Mouse (Mus musculus): Measurements from ENCODE around the gene Cygb. TPM values are rescaled to one million over a fixed set of nuclear protein-coding genes. Genes with fewer than 3 reads are reported as not detected.

The Cygb gene
- total and polyA plus RNA-seq, 3 experiments = not detected

GRCm38 (mm10) chr11:116626299-116627071 lies 27.6 kb downstream of the Cygb start, which contains the start of gene Rhbdf2:
Gene Rhbdf2, minus strand, starts transcription at chr11:116627019.
- Histone ChIP-seq H3K27me3 (replicated peaks) (no peaks in the 10 kb centered on the region), H3K4me1 (ENCODE audit: control insufficient read depth in 1 of 2, insufficient read depth in 2 of 2) (peaks cover 29 to 63% of the 10 kb centered on the region in 2 experiments), H3K4me3 (replicated peaks in 1 of 3; ENCODE audit: low read depth in 2 of 3, low read length in 2 of 3, poor library complexity in 1 of 3) (no peak within 1 kb of the TSS), H3K27ac (ENCODE audit: insufficient read depth, low read depth) (no peak within 1 kb of the TSS; the same call in 1 of the 2 replicates), H3K9ac (ENCODE audit: insufficient read depth, low read depth) (no peak within 1 kb of the TSS), H3K79me2 (replicated peaks; ENCODE audit: control insufficient read depth, extremely low read depth, insufficient read depth, poor library complexity, severe bottlenecking) (no peaks in the 10 kb centered on the region), H3K9me3 (replicated peaks; ENCODE audit: low read length) (no peaks in the 10 kb centered on the region), H3K4me2 (ENCODE audit: insufficient read depth, low read depth, poor library complexity, severe bottlenecking) (no peak within 1 kb of the TSS), H3K36me3 (replicated peaks in 1 of 2; ENCODE audit: control insufficient read depth in 1 of 2, insufficient read depth in 1 of 2, low read length in 1 of 2) (no peaks in the 10 kb centered on the region)
- in situ Hi-C loops (cut with MboI; ENCODE audit: low pct_ligation_motif_present, low pct_unique_long_range_greater_than_20kb, low sequenced_read_pairs) = no loop called here
- no peak for DNase-seq (ENCODE audit: extremely low read depth)
- TF ChIP-seq MXI1 (IDR thresholded peaks at IDR 0.05; ENCODE audit: low read depth, low read length) (no peak), TCF12 (IDR thresholded peaks at IDR 0.05; ENCODE audit: low read depth, low read length) (no peak), TBP (conservative IDR thresholded peaks at IDR 0.05; ENCODE audit: low read depth, low read length) (no peak), IRF4 (IDR thresholded peaks at IDR 0.05; ENCODE audit: low read depth, low read length) (no peak), UBTF (IDR thresholded peaks at IDR 0.05; ENCODE audit: low read depth, low read length) (no peak), ZNF384 (IDR thresholded peaks at IDR 0.05; ENCODE audit: low read depth, low read length) (no peak), ELF1 (IDR thresholded peaks at IDR 0.05; ENCODE audit: low read depth, low read length) (no peak), CHD2 (IDR thresholded peaks at IDR 0.05; ENCODE audit: low read length) (no peak), POLR2AphosphoS2 (IDR thresholded peaks at IDR 0.05; ENCODE audit: low read depth, low read length) (no peak), MYC (IDR thresholded peaks at IDR 0.05; ENCODE audit: low read depth, low read length) (no peak), NRF1 (IDR thresholded peaks at IDR 0.05; ENCODE audit: low read depth, low read length) (no peak), MAX (IDR thresholded peaks at IDR 0.05; ENCODE audit: low read length) (no peak), POLR2A (IDR thresholded peaks at IDR 0.05; ENCODE audit: low read depth, low read length) (no peak), JUND (conservative IDR thresholded peaks at IDR 0.05; ENCODE audit: low read depth, low read length) (no peak), USF2 (conservative IDR thresholded peaks at IDR 0.05; ENCODE audit: low read depth, low read length) (no peak), BHLHE40 (IDR thresholded peaks at IDR 0.05; ENCODE audit: low read depth, low read length) (no peak), EP300 (IDR thresholded peaks at IDR 0.05; ENCODE audit: low read length) (no peak), USF1 (IDR thresholded peaks at IDR 0.05; ENCODE audit: low read depth, low read length) (no peak)
- dilution Hi-C loops (cut with MboI; ENCODE audit: extremely low pct_ligation_motif_present, extremely low pct_unique_long_range_greater_than_20kb, low sequenced_read_pairs) = no loop called here

- H3K36me3 ChIP-seq (replicated peaks in 1 of 2; ENCODE audit: control insufficient read depth in 1 of 2, insufficient read depth in 1 of 2, low read length in 1 of 2) = no peaks in the 10 kb centered on the region
- DNase-seq (ENCODE audit: extremely low read depth) = peak; percentile 96
- H3K9me3 ChIP-seq (replicated peaks; ENCODE audit: low read length) = no peaks in the 10 kb centered on the region
- peak overlapping the region; percentile 92 for H3K27ac ChIP-seq (ENCODE audit: insufficient read depth, low read depth)
- dilution Hi-C loops (cut with MboI; ENCODE audit: extremely low pct_ligation_motif_present, extremely low pct_unique_long_range_greater_than_20kb, low sequenced_read_pairs) = no loop called here
- no peak overlapping the region for H3K9ac ChIP-seq (ENCODE audit: insufficient read depth, low read depth)
- peaks cover 40 to 74% of the 10 kb centered on the region in 2 experiments for H3K4me1 ChIP-seq (ENCODE audit: control insufficient read depth in 1 of 2, insufficient read depth in 2 of 2)
- no peak overlapping the region for H3K4me2 ChIP-seq (ENCODE audit: insufficient read depth, low read depth, poor library complexity, severe bottlenecking)
- no peaks in the 10 kb centered on the region for H3K79me2 ChIP-seq (replicated peaks; ENCODE audit: control insufficient read depth, extremely low read depth, insufficient read depth, poor library complexity, severe bottlenecking)
- H3K27me3 ChIP-seq (replicated peaks) = no peaks in the 10 kb centered on the region
- H3K4me3 ChIP-seq (replicated peaks in 1 of 3; ENCODE audit: low read depth in 2 of 3, low read length in 2 of 3, poor library complexity in 1 of 3) = no peak overlapping the region
- in situ Hi-C loops (cut with MboI; ENCODE audit: low pct_ligation_motif_present, low pct_unique_long_range_greater_than_20kb, low sequenced_read_pairs) = no loop called here
- peak; percentile 75 for TF ChIP-seq CHD2 (IDR thresholded peaks at IDR 0.05; ENCODE audit: low read length)
- no peak for TF ChIP-seq USF2 (conservative IDR thresholded peaks at IDR 0.05; ENCODE audit: low read depth, low read length)
- 0 out of 2 replicates have a peak, but pooled peaks have one; percentile 38 for TF ChIP-seq MAZ (IDR thresholded peaks at IDR 0.05; ENCODE audit: low read depth, low read length)
- TF ChIP-seq KAT2A (IDR thresholded peaks at IDR 0.05; ENCODE audit: insufficient replicate concordance, low read length) = no peak
- no peak for TF ChIP-seq POLR2AphosphoS2 (IDR thresholded peaks at IDR 0.05; ENCODE audit: low read depth, low read length)
- TF ChIP-seq ZMIZ1 (IDR thresholded peaks at IDR 0.05; ENCODE audit: low read depth, low read length) = no peak
- TF ChIP-seq ZC3H11A (IDR thresholded peaks at IDR 0.05; ENCODE audit: low read depth, low read length) = no peak
- TF ChIP-seq BHLHE40 (IDR thresholded peaks at IDR 0.05; ENCODE audit: low read depth, low read length) = no peak
- TF ChIP-seq ZNF384 (IDR thresholded peaks at IDR 0.05; ENCODE audit: low read depth, low read length) = no peak
- TF ChIP-seq ETS1 (conservative IDR thresholded peaks at IDR 0.05; ENCODE audit: low read depth, low read length) = no peak
- no peak for TF ChIP-seq GABPA (IDR thresholded peaks at IDR 0.05; ENCODE audit: insufficient replicate concordance, low read depth, low read length)
- peak; percentile 65 for TF ChIP-seq ELF1 (IDR thresholded peaks at IDR 0.05; ENCODE audit: low read depth, low read length)
- TF ChIP-seq SIN3A (IDR thresholded peaks at IDR 0.05; ENCODE audit: low read length) = no peak
- no peak for TF ChIP-seq UBTF (IDR thresholded peaks at IDR 0.05; ENCODE audit: low read depth, low read length)
- peak; percentile 91 to 95 for TF ChIP-seq CTCF (conservative IDR thresholded peaks at IDR 0.05 in 1 of 2, IDR thresholded peaks at IDR 0.05 in 1 of 2; ENCODE audit: low read depth in 2 of 2, low read length in 2 of 2)
- 0 out of 2 replicates have a peak, but pooled peaks have one; percentile 4 for TF ChIP-seq NRF1 (IDR thresholded peaks at IDR 0.05; ENCODE audit: low read depth, low read length)
- TF ChIP-seq MEF2A (IDR thresholded peaks at IDR 0.05; ENCODE audit: borderline replicate concordance, low read depth, low read length) = peak; percentile 33; the same call in 1 of the 2 replicates
- no peak for TF ChIP-seq RCOR1 (conservative IDR thresholded peaks at IDR 0.05; ENCODE audit: low read depth, low read length)
Measured at GRCm38 (mm10) chr11:116625081-116626000, 28.8 kb downstream of the Cygb start.
